Mouse (Mus musculus) kidney, postnatal 4 days (tissue): ENCODE results near the gene Nppc.

Experiments used
- DNase-seq, 2 experiments: peaks; one replicate each; pipeline ENCODE4 v3.0.0; 2021; ENCODE audit warnings: mixed read lengths in 2 of 2

Nppc gene

GRCm38 (mm10) chr1:86650272-86650671, 20.1 kb downstream of the Nppc start:
- peak; percentile 81 to 82 for DNase-seq

GRCm38 (mm10) chr1:86647517-86647916, 22.9 kb downstream of the Nppc start:
- DNase-seq, result no peak

- peak; percentile 37 to 47 for DNase-seq
Observed at GRCm38 (mm10) chr1:86643101-86643809, 27.1 kb downstream of the Nppc start.

GRCm38 (mm10) chr1:86634751-86635359, 35.5 kb downstream of the Nppc start:
- DNase-seq, result peak in 1 of 2 experiments; percentile 35

- DNase-seq, result no peak
Observed at GRCm38 (mm10) chr1:86633840-86634750, 36.3 kb downstream of the Nppc start.

DNA sequence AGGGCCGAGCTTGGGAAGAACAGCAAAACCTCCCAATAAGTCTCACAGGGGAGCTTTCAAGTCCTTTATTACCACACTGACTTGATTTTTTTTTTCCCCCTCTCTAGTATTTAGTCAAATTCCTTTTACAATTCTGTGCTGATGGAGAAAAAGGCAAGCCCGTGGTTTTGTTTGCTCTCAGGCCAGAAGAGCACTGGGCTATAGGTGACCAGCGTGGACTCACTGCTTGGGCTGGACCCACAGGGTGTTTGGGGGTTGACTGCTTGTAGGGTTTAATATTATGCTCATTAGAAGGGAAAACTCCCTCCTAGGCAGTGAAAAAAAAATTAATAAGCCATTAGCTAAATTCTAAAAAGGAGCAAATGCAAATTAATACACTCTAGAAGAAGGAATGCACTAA, 36.9 kb downstream of the Nppc start:
- no peak for DNase-seq

GRCm38 (mm10) chr1:86632732-86633380, 37.5 kb downstream of the Nppc start:
- peak; percentile 59 to 69 for DNase-seq

GRCm38 (mm10) chr1:86630527-86630926, 39.8 kb downstream of the Nppc start:
- DNase-seq, result no peak

DNA sequence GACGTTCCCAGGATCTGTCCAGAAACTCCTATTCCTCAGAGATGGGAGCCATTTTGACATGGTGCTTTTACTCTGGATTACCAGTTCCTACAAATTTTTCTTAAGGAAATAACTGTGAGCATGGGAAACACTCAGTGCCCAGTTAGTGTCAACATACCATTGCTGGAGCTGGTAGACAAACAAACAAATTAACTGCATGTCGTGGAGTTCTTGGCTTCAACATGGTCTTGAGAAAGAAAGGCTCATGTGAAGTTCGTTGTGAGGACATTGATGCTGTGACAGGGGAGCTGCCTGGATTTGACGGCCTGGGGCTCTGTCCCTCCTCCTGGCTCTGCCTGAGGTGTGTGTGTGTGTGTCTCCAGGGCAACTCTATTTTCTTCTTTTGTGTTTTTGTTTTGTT, 40.4 kb downstream of the Nppc start:
- no peak for DNase-seq

- no peak for DNase-seq
Observed at GRCm38 (mm10) chr1:86628270-86628669, 42.1 kb downstream of the Nppc start.

- peak in 1 of 2 experiments; percentile 10 for DNase-seq
Observed at GRCm38 (mm10) chr1:86623001-86624000, 47.1 kb downstream of the Nppc start.

DNA sequence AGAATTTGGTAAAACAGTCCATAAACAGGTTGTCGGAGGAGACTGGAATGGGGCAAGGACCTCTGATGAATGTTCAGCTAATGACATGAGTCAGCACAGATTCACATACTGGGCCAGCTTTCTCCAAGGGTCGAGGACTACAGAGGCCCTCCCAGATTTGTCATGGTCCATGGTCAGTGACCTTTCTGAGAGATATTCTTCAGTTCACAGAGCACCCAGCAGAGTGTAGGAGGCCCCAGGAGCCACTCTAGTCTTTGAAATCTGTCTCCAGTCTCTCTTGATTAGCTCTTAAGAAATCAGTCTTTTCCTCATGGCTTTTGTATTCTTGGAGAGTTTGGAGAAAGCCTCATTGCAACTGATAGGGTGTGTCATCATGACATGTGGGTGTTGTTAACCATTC, 48.1 kb downstream of the Nppc start:
- DNase-seq, result no peak

DNA sequence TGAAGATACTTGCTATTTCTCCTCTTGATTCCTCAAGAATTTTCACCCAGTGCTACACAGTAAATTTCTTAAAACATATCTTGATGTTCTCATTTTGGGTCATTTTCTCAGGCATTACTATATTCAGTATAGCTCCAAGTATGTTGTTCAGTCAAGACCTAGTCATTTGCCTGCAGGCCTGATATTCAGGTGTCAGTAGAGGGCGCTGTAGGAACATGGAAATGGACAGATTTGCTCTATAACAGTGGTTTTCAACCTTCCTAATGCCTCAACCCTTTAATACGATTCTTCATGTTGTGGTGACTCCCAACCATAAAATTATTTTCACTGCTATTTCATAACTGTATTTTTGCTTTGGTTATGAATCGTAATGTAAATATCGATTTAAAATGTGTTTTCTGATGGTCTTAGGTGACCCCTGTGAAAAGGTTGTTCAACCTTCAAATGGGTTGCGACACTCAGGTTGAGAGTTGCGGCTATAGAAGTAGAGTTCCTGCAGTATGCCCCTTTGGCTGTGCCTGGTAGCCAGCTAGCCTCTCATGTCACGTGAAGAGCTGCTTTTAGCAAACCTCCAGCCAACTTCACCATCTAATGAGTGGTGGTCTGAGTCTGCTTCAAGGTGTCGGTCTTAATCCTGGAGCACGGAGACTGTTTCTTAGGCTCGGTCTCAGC, 51.8 kb downstream of the Nppc start:
- peak; percentile 78 to 83 for DNase-seq
